Mouse (Mus musculus): Measurements from ENCODE around the gene Cdk16.

Gene Cdk16

GRCm38 (mm10) chrX:20687519-20688067, at the start of gene Cdk16:
Gene Cdk16 (plus strand): TSS chrX:20687954.
- WGBS, result 5% methylated on average over 16 of the region's 16 CpGs

DNA sequence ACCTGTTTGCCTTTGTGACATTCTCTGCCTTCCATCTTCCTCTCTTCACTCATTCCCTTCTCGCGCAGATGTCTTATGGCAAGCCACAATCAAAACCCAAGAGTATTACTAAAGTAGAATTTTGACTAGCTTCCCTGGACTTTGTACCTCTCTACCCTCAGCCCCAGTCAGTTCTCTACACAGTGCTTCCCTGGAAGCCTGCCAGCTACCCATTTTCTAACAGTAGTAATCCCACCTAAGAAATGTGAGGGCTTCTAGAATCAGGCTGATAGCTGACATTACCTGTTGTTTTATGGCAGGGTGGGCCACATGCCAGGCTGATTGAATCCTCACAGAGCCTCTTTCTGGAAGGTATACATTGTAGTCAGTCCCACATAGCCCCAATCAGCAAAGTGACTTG, 49.6 kb upstream of the Cdk16 start:
- WGBS, result 100% methylated on average over 2 of the region's 2 CpGs

- 63% methylated on average over 5 of the region's 5 CpGs for whole genome bisulfite sequencing
These were observed 43.0 kb upstream of the Cdk16 start for GRCm38 (mm10) chrX:20644780-20645179.

- 8% methylated on average over 5 of the region's 5 CpGs for WGBS
These were observed 30.2 kb upstream of the Cdk16 start for GRCm38 (mm10) chrX:20657593-20657992.

- WGBS, result 4% methylated on average over 27 of the region's 27 CpGs
These were observed 29.6 kb upstream of the Cdk16 start, which contains the start of gene Uba1 for GRCm38 (mm10) chrX:20658026-20658652. Gene Uba1 (plus strand): TSS chrX:20658326.

DNA sequence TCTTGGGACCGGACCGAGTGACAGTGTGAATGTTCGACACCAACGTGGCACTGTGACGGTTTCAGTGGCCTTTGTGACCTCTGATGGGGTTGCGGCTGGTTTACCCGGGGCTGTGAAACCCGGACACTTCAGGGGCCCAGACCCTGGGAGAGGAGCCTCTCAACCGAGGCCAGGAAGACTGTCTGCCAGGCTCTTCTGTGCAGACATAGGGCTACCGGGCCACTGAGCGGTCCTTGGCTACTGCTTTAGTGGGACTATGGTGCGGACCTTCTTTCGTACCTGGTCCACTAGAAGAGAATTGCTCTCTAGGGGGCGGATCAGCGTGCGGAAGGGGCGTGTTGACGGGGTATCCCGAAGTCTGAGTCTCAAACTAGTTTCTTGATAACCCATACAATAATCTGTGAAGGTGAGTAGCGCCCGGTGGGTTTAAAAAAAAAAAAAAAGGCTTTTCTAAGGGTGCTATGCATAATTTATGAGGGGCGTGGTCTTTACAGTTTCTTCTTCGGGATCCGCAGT, 28.8 kb upstream of the Cdk16 start:
- 2% methylated on average over 24 of the region's 24 CpGs for WGBS

DNA sequence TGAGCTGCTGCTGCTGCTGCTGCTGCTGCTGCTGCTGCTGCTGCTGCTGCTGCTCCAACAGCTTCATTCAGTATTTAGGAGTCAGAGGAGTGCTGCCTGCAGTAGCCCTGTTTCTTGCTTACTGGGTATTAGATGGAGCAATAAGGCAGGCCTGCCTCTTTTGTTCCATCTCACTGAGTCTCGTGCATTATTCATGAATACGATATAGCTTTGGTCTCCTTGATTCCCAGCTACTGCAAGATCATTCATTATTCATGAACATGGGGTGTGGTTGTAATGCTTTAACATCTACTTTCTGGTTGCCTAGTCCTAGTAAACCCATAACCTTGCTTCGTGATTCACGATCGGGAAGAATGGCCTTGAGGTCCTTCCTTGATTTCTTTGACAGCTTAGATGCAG, 25.4 kb upstream of the Cdk16 start:
- 6% methylated on average over 5 of the region's 5 CpGs for WGBS

- WGBS, result 4% methylated on average over 28 of the region's 28 CpGs
These were observed 24.9 kb upstream of the Cdk16 start for GRCm38 (mm10) chrX:20662716-20663443.

DNA sequence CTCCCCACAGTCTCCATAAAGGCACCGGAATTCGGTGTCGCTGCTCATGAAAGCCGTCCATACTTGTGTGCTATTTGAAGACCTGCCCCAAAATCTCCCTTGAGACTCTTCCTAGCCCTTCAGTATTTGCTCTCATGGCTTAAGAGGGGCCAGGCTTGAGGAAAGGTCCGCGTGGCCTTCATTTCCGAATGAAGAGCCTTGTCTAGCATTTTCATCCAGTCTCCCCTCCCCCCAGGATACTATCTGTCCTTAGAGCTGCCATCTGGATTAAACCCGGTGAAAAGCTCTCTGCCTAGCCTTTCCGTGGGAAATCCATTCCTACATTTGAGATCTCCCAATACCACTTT, 24.3 kb upstream of the Cdk16 start:
- WGBS, result 3% methylated on average over 9 of the region's 9 CpGs

DNA sequence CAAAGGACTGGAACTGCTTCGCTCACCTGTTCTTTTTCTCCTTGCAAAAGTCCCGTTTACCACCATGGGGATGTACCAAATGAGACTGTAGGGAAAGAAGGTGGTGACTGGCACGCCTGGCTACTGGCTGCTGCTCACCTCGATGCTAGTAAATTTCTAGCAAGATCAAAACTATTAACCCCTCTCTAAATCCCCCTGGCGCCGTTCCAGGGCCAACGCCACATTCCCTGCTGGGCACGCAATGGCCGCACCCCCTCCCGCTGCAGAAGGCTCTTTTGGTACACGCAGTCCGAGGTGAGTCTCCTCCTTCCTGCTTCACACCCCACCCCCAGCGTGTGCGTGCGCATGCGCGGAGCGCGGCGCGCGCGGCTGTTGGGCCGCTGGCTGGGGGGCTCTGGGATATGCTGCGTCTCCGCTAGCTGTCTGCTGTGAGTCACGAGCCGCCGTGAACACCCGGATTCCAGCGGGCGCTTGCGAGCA, 354 bp downstream of the Cdk16 start:
- 7% methylated on average over 32 of the region's 33 CpGs for WGBS

DNA sequence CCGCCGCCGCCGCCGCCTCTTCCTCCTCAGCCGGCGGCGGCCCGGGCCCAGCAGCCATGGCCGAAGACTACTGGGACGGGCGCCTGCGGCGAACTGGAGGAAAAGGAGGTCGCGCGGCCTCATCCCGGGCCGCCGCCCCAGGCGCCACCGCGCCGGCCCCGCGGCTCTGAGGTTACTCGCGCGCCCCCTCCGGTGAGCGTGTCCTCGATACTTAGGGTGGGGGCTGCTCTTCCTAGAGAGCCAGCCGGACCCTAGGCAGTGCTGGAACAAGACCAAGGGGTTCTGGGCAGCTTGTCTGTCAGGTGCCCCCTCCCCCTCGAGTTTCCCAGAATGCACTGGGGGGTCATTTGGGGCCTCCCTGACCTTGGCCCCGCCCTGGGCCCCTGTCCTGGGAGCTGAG, 861 bp downstream of the Cdk16 start:
- WGBS, result 4% methylated on average over 17 of the region's 35 CpGs

- WGBS, result 41% methylated on average over 3 of the region's 3 CpGs
These were observed 3.8 kb downstream of the Cdk16 start for GRCm38 (mm10) chrX:20691566-20691965.

- WGBS, result 100% methylated on average over 1 of the region's 1 CpGs
These were observed 4.9 kb downstream of the Cdk16 start for GRCm38 (mm10) chrX:20692616-20693015.

GRCm38 (mm10) chrX:20695842-20696241, 8.1 kb downstream of the Cdk16 start:
- 91% methylated on average over 4 of the region's 4 CpGs for WGBS

DNA sequence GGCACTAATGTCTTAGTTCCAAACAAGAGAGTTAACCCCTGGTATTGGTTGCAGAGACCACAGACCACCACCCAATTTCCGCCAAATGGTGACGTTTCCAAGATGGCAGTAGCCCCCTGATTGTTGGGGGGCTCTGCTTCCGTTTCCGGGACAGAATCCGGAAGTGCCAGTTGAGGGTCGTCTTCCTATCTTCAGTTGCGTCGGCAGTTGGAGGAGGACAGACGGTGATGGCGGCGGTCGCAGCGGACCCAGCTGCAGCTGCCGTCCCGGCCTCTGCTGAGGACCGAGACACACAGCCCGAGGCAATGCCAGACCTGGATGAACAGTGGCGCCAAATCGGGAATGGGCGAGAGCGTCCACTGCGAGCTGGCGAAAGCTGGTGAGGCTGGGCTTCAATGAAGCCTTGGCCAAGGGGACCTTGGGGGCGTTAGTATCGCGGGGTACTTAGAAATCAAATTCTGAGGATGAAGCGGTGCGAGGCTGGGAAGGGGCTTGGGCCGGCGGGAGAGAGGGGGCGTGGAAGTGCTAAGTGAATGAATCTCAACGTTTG, 16.1 kb downstream of the Cdk16 start, which contains the start of gene Usp11:
Gene Usp11 (plus strand): TSS at position 166 of the 550 bp plus-strand sequence.
- 4% methylated on average over 30 of the region's 32 CpGs for WGBS

DNA sequence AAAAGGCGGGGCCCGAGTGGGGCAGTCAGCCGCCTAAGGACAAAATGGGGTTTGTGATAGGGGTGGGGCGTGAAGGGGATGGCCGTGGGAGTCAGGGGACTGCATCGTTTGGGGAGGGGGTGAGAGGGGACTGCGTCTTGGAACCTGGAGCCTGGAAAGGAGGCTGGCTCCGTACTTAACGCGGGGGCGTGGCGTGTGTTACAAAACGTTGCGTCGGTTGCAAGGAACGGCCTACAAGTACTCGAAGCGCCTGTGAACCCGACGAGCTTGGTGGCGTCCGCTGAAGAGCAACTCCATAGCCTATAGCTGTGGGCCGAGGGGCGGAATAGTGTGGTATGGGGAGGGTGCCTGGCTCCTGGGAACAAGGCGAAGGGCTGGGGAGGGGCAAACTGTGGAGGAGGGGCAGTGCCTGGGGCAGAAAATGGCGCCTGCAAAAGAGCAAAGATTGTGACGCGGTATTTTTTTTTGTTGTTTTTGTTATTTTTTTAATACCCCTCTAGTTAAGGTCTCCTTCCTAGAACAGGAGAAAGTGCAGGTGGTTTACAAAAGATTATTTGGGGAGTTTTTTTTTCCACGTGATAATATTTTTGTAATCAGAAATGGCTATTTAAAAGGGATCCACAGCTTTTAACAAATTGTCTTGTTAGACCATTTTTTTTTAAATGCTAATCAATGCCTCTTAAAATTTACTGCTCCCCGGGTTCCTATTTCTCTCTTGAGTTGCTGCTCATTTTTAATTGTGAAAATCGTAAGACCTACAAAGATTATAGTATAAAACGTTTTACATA, 16.7 kb downstream of the Cdk16 start:
- 4% methylated on average over 29 of the region's 32 CpGs for WGBS

DNA sequence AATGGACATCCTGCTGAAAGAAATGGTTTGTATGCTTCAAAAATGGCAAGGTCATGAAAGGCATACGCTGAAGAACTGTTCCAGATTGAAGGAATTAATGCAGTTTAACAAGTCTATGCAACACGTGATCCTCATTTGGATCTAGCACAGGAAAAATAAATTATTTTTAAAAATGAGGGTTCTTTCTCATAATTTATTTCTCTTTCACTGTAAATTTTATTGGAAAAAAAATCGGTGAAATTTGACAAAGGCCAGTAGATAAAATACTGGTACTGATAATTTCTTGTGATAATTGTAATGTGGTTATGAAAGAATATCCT, 17.3 kb downstream of the Cdk16 start:
- 16% methylated on average over 3 of the region's 3 CpGs for WGBS

- 84% methylated on average over 5 of the region's 5 CpGs for whole genome bisulfite sequencing
These were observed 40.9 kb downstream of the Cdk16 start for GRCm38 (mm10) chrX:20728681-20729080.

DNA sequence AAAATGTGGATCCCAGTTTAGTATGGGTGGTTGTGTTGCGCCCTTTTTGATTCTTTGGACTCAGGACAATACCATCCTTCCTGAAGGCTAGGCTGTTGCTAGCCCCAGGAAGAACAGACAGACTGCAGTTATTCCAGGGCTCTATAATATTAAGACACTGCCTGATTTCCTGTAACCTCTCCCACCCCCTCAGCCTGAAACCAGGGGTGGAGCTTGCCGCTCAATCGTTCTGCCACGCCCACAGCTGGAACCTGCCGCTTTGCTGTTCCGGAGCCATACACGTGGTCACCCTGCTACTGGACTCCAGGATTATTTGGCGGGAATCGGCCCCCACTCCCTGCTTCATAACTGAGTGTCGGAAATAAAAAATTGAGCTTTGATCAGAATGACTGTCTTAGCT, 42.3 kb downstream of the Cdk16 start:
- WGBS, result 56% methylated on average over 10 of the region's 10 CpGs

DNA sequence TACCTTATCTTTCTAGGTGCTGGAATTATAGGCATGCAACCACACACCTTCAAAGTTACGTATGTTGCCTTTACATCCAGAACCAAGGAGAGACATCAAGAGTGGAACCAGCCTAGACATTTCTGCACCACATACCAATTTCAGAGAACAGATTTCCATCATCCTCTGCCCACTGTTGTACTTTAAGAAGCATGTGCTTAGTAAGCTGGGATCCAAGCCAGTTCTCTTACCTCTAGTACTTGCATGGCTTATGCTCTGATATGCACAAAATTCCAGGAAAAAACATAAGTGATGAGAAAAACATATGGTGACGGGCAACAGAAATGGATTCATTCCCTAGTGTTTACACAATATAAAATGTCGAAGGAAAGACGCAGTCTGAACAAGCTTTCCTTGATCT, 48.7 kb downstream of the Cdk16 start:
- WGBS, result 60% methylated on average over 4 of the region's 4 CpGs

- WGBS, result 100% methylated on average over 2 of the region's 2 CpGs
These were observed 61.1 kb downstream of the Cdk16 start for GRCm38 (mm10) chrX:20748829-20749228.

Data from cerebral cortex, adult 2 months (tissue).